Comparison of ENCODE assay signal across 8 mouse cellular contexts in genomic region chr10:63244746-63245145, GRCm38 (mm10). TPM values are rescaled to one million over a fixed set of nuclear protein-coding genes. Genes with fewer than 3 reads are reported as not detected.
DNase-seq lines count a peak whose midpoint lies in the region; ATAC-seq and TF ChIP-seq lines count a peak whose summit lies in the region.

No protein-coding gene starts in this region.

- no peak overlapping the region; the same call in 1 of the 2 replicates for H3K9ac ChIP-seq in heart, adult 2 months (ENCODE audit: low read depth, low read length)
- peak overlapping the region; percentile 86; the same call in 1 of the 2 replicates for H3K9ac ChIP-seq in forebrain, postnatal 0 days
- H3K9ac ChIP-seq in kidney, postnatal 0 days (ENCODE audit: low read depth, low read length) = peak overlapping the region; percentile 92

- TF ChIP-seq POLR2A in heart, adult 2 months (IDR thresholded peaks at IDR 0.05; ENCODE audit: insufficient read depth, low read depth, low read length) = no peak
- no peak for TF ChIP-seq POLR2A in brain, embryonic 14.5 days (IDR thresholded peaks at IDR 0.05; ENCODE audit: borderline replicate concordance, extremely low read depth, insufficient read depth, insufficient read length, poor library complexity, severe bottlenecking)

- ATAC-seq in forebrain, postnatal 0 days = no peak
- no peak for ATAC-seq in kidney, postnatal 0 days (replicated peaks; ENCODE audit: low FRiP score, low read depth)

- H3K4me3 ChIP-seq in heart, adult 2 months = peak overlapping the region; percentile 94
- peak overlapping the region; percentile 91 for H3K4me3 ChIP-seq in forebrain, postnatal 0 days (ENCODE audit: low read depth, low read length)
- H3K4me3 ChIP-seq in kidney, postnatal 0 days (replicated peaks; ENCODE audit: low read depth, low read length) = peak overlapping the region; percentile 90

- no peaks in the 10 kb centered on the region for H3K27me3 ChIP-seq in heart, adult 2 months (ENCODE audit: control insufficient read depth, insufficient read depth, low read length)
- no peaks in the 10 kb centered on the region for H3K27me3 ChIP-seq in forebrain, postnatal 0 days (ENCODE audit: insufficient read depth, low read length)
- H3K27me3 ChIP-seq in kidney, postnatal 0 days (ENCODE audit: insufficient read depth, low read length) = no peaks in the 10 kb centered on the region

- H3K36me3 ChIP-seq in heart, adult 2 months (ENCODE audit: control insufficient read depth, insufficient read depth, low read length) = peaks cover 20% of the 10 kb centered on the region
- H3K36me3 ChIP-seq in forebrain, postnatal 0 days (ENCODE audit: insufficient read depth) = no peaks in the 10 kb centered on the region
- H3K36me3 ChIP-seq in kidney, postnatal 0 days (ENCODE audit: insufficient read depth, low read length) = no peaks in the 10 kb centered on the region

- intact Hi-C loops in heart, adult 2 months (cut with DNase I) = loop anchor here (2.0 to 5.0 kb wide), 3 partner anchors 94 to 222 kb away; partner anchors contain the start of genes Dnajc12, Hnrnph3, Pbld2 and Sirt1

- no peaks in the 10 kb centered on the region for H3K9me3 ChIP-seq in forebrain, postnatal 0 days (ENCODE audit: low read length)
- no peaks in the 10 kb centered on the region for H3K9me3 ChIP-seq in kidney, postnatal 0 days (replicated peaks; ENCODE audit: low read length)

- TF ChIP-seq CTCF in heart, adult 2 months (IDR thresholded peaks at IDR 0.05) = peak; percentile 58
- peak; percentile 34; the same call in 1 of the 2 replicates for TF ChIP-seq CTCF in brain, embryonic 14.5 days (IDR thresholded peaks at IDR 0.05; ENCODE audit: borderline replicate concordance, extremely low read depth, insufficient read depth, insufficient read length)
- TF ChIP-seq CTCF in forebrain, postnatal 0 days (IDR thresholded peaks at IDR 0.05; ENCODE audit: low read depth) = peak; percentile 46
- peak; percentile 52; the same call in 1 of the 2 replicates for TF ChIP-seq CTCF in kidney, postnatal 0 days (IDR thresholded peaks at IDR 0.05; ENCODE audit: low read depth)

- peaks cover 4% of the 10 kb centered on the region; the same call in 1 of the 2 replicates for H3K79me2 ChIP-seq in heart, adult 2 months (replicated peaks; ENCODE audit: control insufficient read depth, insufficient read depth, low read length)

- H3K4me1 ChIP-seq in heart, adult 2 months (ENCODE audit: control insufficient read depth, insufficient read depth, low read length) = no peaks in the 10 kb centered on the region; the same call in none of the 2 replicates
- peaks cover 10% of the 10 kb centered on the region for H3K4me1 ChIP-seq in forebrain, postnatal 0 days (ENCODE audit: insufficient read depth)
- H3K4me1 ChIP-seq in kidney, postnatal 0 days (replicated peaks; ENCODE audit: insufficient read depth, low read length) = peaks cover 9% of the 10 kb centered on the region; the same call in 1 of the 2 replicates

- no peak for TF ChIP-seq EP300 in heart, adult 2 months (IDR thresholded peaks at IDR 0.05; ENCODE audit: insufficient read depth, low read depth, low read length)

- peak overlapping the region; percentile 67 for H3K4me2 ChIP-seq in forebrain, postnatal 0 days (ENCODE audit: low read depth)
- peak overlapping the region; percentile 62 for H3K4me2 ChIP-seq in kidney, postnatal 0 days (ENCODE audit: low read length)

- peak in 1 of 2 experiments; percentile 17 for DNase-seq in heart, adult 2 months
- DNase-seq in heart, adult 8-10 months (ENCODE audit: low spot score) = no peak
- peak; percentile 49 for DNase-seq in brain, embryonic 14.5 days (ENCODE audit: low read depth)
- DNase-seq in forebrain, postnatal 0 days = no peak
- peak; percentile 67 for DNase-seq in kidney, postnatal 0 days (ENCODE audit: low spot score)
- DNase-seq in lung, postnatal 4 days = peak; percentile 36 to 51
- peak; percentile 50 for DNase-seq in testis, postnatal 10 days (ENCODE audit: low spot score)
- no peak for DNase-seq in frontal cortex, postnatal 10 days (ENCODE audit: low spot score in 2 of 2)

- H3K27ac ChIP-seq in heart, adult 2 months = peak overlapping the region; percentile 92
- no peak overlapping the region for H3K27ac ChIP-seq in forebrain, postnatal 0 days (ENCODE audit: low read depth, low read length)
- H3K27ac ChIP-seq in kidney, postnatal 0 days = peak overlapping the region; percentile 98

- WGBS in heart, adult 2 months = 17% methylated on average over 5 of the region's 5 CpGs
- 18% methylated on average over 5 of the region's 5 CpGs for WGBS in forebrain, postnatal 0 days
- WGBS in kidney, postnatal 0 days = 16% methylated on average over 5 of the region's 5 CpGs

RNA-seq across cellular contexts. Expression of gene Herc4, which starts 1.1 kb away (rescaled TPM):
- 10 to 100 TPM; 30.2 to 32.3 TPM for total RNA-seq in heart, adult 2 months (2021)
- 13.1 and 28.8 TPM in 2 replicates for polyA plus RNA-seq in heart, adult 2 months (2012; rRNA removed)
- 10 to 100 TPM; 28.2 to 34.3 (median 31.5) TPM for total RNA-seq in heart, adult 8-10 months (2022)
- 36.2 and 43.7 TPM in 2 replicates for polyA plus RNA-seq in brain, embryonic 14.5 days (2012; rRNA removed)
- 44.4 and 49.3 TPM in 2 replicates for total RNA-seq in forebrain, postnatal 0 days (2014; rRNA removed)
- polyA plus RNA-seq in forebrain, postnatal 0 days (2015; fragmentation: Nextera tagmentation; extraction: Ambion mirVana) = 17.8 and 21.3 TPM in 2 replicates
- polyA plus RNA-seq in kidney, postnatal 0 days (2015; fragmentation: Nextera tagmentation; extraction: Ambion mirVana) = 27.0 and 28.1 TPM in 2 replicates

RNA-seq across cellular contexts. Expression of gene Mypn, which starts 41.0 kb away (rescaled TPM):
- 100 to 1,000 TPM in 1 of 2 experiments, 10 to 100 TPM in 1; 96.6 to 110 TPM for total RNA-seq in heart, adult 2 months (2021)
- 32.1 and 43.5 TPM in 2 replicates for polyA plus RNA-seq in heart, adult 2 months (2012; rRNA removed)
- total RNA-seq in heart, adult 8-10 months (2022) = 100 to 1,000 TPM in 3 of 4 experiments, 10 to 100 TPM in 1; 99.8 to 126 (median 104) TPM
- 0.20 and 0.34 TPM in 2 replicates for polyA plus RNA-seq in brain, embryonic 14.5 days (2012; rRNA removed)
- total RNA-seq in forebrain, postnatal 0 days (2014; rRNA removed) = 0.62 and 1.2 TPM in 2 replicates
- 0.36 and 0.67 TPM in 2 replicates for polyA plus RNA-seq in forebrain, postnatal 0 days (2015; fragmentation: Nextera tagmentation; extraction: Ambion mirVana)
- not detected in 2 replicates for polyA plus RNA-seq in kidney, postnatal 0 days (2015; fragmentation: Nextera tagmentation; extraction: Ambion mirVana)

Comparison
In these comparisons a context has a peak if more than half of its experiments do, and no peak if none do; other contexts are left out.
1. DNase-seq: peak in brain, embryonic 14.5 days (single experiment), kidney, postnatal 0 days (single experiment), lung, postnatal 4 days (2 of 2) and testis, postnatal 10 days (single experiment); none in heart, adult 8-10 months (single experiment), forebrain, postnatal 0 days (single experiment) and frontal cortex, postnatal 10 days (0 of 2).
2. RNA of gene Mypn, which starts 41.0 kb away (polyA plus RNA-seq): 32.1 to 43.5 TPM in heart, adult 2 months; 0.36 to 0.67 TPM in forebrain, postnatal 0 days, 0.20 to 0.34 TPM in brain, embryonic 14.5 days and not detected in kidney, postnatal 0 days; every median in the first group is over 10 times any median in the second.
3. Peak in every context shown above with its lines, with median percentiles within 50 percentile points of each other: H3K4me3 ChIP-seq and CTCF ChIP-seq.